Mouse (Mus musculus) lung, embryonic 16.5 days (tissue): ENCODE data around the gene Wdr61. TPM values are rescaled to one million over a fixed set of nuclear protein-coding genes. Genes with fewer than 3 reads are reported as not detected.
"Not testable (repeated sequence)": the region's sequence is repeated elsewhere in the genome, so short reads cannot be mapped to it uniquely, and the experiment has no call there.

Experiments used
- ATAC-seq: fragments of 200-750 bp; cut with Nextera tagmentation; 2 replicates; pipeline ENCODE4 v1.8.0; 2017; ENCODE audit warnings: low read depth, mild to moderate bottlenecking, moderate library complexity
- H3K27ac ChIP-seq: fragments of 300-500 bp; sonication (generic); 2 replicates; pipeline ENCODE4 v1.5.1; 2014; ENCODE audit warnings: mild to moderate bottlenecking, control low read depth, low read length
- H3K27me3 ChIP-seq: fragments of 300-500 bp; sonication (generic); 2 replicates; pipeline ENCODE4 v1.6.1; 2014; ENCODE audit warnings: low read depth, low read length, mixed read lengths; ENCODE audit not compliant: control insufficient read depth, insufficient read depth
- H3K36me3 ChIP-seq: fragments of 300-500 bp; sonication (generic); 2 replicates; pipeline ENCODE4 v1.6.1; 2014; ENCODE audit warnings: low read length; ENCODE audit not compliant: control insufficient read depth, insufficient read depth
- H3K4me1 ChIP-seq: fragments of 300-500 bp; sonication (generic); replicated peaks from 2 replicates; pipeline ENCODE4 v1.6.1; 2014; ENCODE audit warnings: low read length, mixed read lengths; ENCODE audit not compliant: control insufficient read depth, insufficient read depth
- H3K4me2 ChIP-seq: fragments of 300-500 bp; sonication (generic); 2 replicates; pipeline ENCODE4 v1.6.1; 2014; ENCODE audit warnings: low read depth, low read length, control low read depth
- H3K4me3 ChIP-seq: fragments of 300-500 bp; sonication (generic); 2 replicates; pipeline ENCODE4 v1.5.1; 2014; ENCODE audit warnings: mild to moderate bottlenecking, low read length, control low read depth
- H3K9ac ChIP-seq: fragments of 300-500 bp; sonication (generic); 2 replicates; pipeline ENCODE4 v1.6.1; 2014; ENCODE audit warnings: low read length, control low read depth
- H3K9me3 ChIP-seq: fragments of 300-500 bp; sonication (generic); 2 replicates; pipeline ENCODE4 v1.6.1; 2016; ENCODE audit warnings: low read length; ENCODE audit not compliant: control insufficient read depth
- WGBS: fragments of 180-500 bp; shearing (Covaris S2); extraction: QIAGEN DNeasy Blood & Tissue Kit; methylation state at CpG from one replicate; pipeline ENCODE4 v1.1.7; 2014; 5-methylcytosine and 5-hydroxymethylcytosine counted together
- polyA plus RNA-seq: library from polyadenylated mRNA; unstranded; fragments of >200 nt; fragmentation: Nextera tagmentation; extraction: Ambion mirVana; gene quantifications from 2 replicates; pipeline ENCODE4 v1.2.1, GENCODE M21; 2015

Wdr61 gene
- polyA plus RNA-seq, 1 experiment from 2014 or later: 146 TPM

DNA sequence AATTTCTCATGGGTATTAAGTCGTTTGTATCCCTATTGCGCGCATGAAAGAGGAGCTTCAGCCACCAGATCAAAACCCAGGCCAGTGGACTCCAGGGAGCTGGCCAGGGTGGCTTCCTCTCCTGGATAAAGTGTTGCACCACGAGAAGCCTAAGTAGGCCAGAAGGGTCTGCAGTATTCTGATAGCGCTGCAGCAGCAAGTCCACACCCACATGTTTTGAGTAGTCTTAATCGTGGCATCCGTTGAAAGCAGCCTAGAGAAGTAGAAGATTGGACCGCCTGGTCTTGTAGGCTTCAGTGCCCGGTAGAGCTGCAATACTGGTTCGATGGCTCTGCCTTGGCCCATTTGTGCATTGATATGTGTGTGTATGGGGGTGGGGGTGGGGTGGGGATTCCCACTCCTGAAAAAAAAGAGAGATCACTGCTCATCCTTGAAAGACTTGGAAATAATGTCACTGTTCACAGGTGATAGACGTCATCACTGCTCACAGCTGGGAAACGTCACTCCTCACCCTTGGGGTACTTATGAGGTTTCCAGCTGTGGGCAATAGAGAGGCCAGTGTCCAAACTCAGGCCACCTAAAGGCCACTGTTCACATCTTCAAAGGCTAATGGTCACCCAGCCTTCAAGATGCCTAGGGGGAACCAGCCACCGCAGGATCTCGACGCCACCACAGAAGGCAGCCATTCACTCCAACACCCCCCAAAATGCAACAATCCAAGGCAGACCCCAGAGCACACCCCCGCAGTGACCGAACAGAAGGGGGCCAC is 35.8 kb downstream of the Wdr61 start, which contains the start of gene Dnaja4:
TSS of gene Dnaja4 (plus strand) at position 556 of the 769 bp plus-strand sequence.
- peaks cover 4% of the 10 kb centered on the region; the same call in 1 of the 2 replicates for H3K27me3 ChIP-seq
- WGBS: 57% methylated on average over 17 of the region's 17 CpGs
- peak; percentile 23 for ATAC-seq

DNA sequence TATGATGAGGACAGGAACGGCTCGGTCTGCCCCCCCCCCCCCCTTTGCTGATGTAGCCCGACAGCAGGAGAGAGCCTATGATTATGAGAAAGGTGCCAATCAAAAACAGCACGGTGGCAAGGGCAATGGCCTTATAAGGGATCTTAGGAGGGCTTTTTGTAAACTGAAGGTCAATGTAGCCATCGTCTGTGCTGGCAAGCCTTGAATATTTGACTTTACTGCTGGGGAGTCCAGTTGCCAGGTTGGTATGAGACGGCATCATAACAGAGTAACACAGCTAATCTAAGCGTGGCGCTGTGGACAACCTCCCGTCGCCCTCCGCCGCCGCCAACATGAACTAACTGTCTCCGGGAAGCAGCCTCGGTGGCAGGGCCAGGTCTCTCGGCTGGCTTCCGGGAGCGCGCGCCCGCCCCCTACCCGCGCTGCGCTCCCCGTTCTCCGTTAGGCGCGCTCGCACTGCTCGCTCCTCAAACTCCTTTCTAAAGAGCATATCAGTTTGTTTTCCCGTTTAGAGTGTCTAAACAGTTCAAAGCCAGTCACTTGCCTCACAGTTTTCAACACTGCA is 43.0 kb downstream of the Wdr61 start:
- not testable (repeated sequence) for H3K9ac ChIP-seq, H3K27me3 ChIP-seq, H3K9me3 ChIP-seq, H3K27ac ChIP-seq, H3K36me3 ChIP-seq, H3K4me1 ChIP-seq
- peak overlapping the region; percentile 51 for H3K4me2 ChIP-seq
- peak overlapping the region; percentile 31 for H3K4me3 ChIP-seq
- ATAC-seq: peak; percentile 68; the same call in 1 of the 2 replicates
- WGBS: 2% methylated on average over 29 of the region's 31 CpGs

More for the DNA sequence above, 35.8 kb downstream of the Wdr61 start, which contains the start of gene Dnaja4:
- Histone ChIP-seq H3K4me3 (peak within 1 kb of the TSS; percentile 78), H3K9me3 (no peaks in the 10 kb centered on the region), H3K27ac (no peak within 1 kb of the TSS), H3K4me1 (peaks cover 2% of the 10 kb centered on the region; the same call in 1 of the 2 replicates), H3K9ac (peak within 1 kb of the TSS; percentile 80), H3K4me2 (peak within 1 kb of the TSS; percentile 95), H3K36me3 (no peaks in the 10 kb centered on the region)

DNA sequence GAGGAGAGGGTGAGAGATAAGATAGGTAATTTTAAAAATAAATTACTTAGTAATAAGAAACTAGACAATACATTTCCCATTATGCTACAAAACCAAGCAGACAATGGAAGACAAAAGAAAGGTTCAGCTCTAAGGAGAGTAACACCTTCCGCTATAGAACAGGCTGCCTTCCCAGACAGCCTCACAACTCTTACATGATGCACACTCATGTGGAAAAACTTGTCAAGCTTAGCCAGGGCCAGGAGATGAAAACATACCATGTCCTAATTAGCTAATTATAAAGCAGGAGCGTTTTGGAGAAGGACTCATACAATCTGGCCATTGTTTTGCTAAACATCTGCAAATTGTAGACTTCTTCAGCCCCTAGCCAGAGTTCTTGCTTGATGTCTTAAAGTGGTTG is 43.6 kb downstream of the Wdr61 start:
- H3K27me3 ChIP-seq, H3K4me2 ChIP-seq, H3K9me3 ChIP-seq, ATAC-seq, H3K4me3 ChIP-seq, H3K9ac ChIP-seq, H3K27ac ChIP-seq, H3K36me3 ChIP-seq, H3K4me1 ChIP-seq: not testable (repeated sequence)
- 83% methylated on average over 2 of the region's 2 CpGs for WGBS

DNA sequence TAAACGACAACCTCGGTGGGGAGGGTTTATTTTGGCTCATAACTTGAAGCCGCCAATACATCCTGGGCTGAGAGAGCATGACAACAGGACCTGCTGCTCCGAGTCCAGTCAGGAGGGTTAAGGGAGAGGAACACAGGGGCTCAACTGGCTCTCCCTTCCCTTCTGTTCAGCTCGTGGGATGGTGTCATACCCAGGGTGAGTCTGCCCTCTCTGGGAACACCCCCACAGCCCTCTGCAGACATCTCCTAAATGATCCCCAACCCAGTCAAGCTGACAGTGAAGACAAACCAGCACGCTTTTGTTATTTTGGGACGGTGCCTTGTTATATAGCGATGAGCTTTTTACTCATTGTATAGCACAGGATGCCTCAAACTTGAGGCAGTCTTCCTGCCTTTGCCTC is 44.9 kb downstream of the Wdr61 start:
- H3K27me3 ChIP-seq: peaks cover 8% of the 10 kb centered on the region; the same call in 1 of the 2 replicates
- H3K4me3 ChIP-seq: no peak overlapping the region
- H3K4me1 ChIP-seq: no peaks in the 10 kb centered on the region
- WGBS: 65% methylated on average over 8 of the region's 8 CpGs
- H3K9ac ChIP-seq: no peak overlapping the region
- H3K9me3 ChIP-seq: no peaks in the 10 kb centered on the region
- no peak for ATAC-seq
- no peak overlapping the region for H3K27ac ChIP-seq
- no peak overlapping the region for H3K4me2 ChIP-seq
- H3K36me3 ChIP-seq: no peaks in the 10 kb centered on the region

DNA sequence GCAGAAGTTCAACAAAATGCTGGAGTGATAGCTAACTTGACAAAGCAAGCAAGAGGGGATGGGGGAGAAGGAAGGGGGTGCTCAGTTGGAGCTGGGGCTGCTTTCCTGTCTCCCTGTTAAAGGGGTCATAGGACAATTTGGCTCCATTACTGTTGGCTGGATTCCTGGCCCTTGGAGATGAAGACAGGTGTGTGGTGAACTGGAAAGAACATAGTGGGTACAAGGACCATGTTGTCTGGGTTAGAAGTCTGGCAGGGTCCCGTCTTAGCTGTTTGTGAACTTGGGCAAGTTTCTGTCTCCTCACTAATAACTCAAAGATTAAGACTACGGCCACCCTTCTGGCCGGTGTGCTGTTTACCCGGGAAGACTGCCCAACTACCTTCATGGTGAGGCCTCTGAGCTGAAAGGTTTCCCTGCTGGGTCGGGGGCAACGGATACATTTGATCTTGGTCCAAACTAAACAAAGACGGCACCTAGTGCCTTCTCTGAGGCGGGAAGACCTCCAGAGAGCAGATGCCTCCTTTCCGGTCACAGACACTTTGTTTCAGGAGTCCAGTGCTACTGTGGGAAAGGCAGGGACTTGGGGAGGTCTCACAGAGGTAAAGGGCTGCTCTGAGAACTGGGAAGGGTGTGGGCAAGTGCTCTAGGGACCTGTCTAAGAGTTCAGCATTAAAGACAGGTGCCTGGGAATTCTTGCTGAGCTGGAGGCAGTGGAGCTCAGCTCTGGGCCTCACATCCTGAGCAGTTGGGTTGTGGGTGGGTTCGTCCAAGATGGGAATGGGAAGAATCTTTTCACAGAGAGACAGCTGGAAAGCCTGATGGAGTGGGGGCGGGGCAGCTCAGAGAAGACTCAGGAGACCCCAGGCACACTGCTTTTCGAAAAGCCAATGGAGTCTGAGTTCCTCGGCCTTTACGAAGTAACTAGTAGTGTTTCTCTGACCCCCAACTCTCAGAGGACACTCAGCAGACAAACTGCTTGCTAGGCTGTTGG is 46.8 kb downstream of the Wdr61 start:
- no peaks in the 10 kb centered on the region for H3K9me3 ChIP-seq
- no peak overlapping the region for H3K4me2 ChIP-seq
- WGBS: 46% methylated on average over 14 of the region's 14 CpGs
- ATAC-seq: no peak
- H3K27me3 ChIP-seq: peaks cover 4% of the 10 kb centered on the region; the same call in 1 of the 2 replicates
- H3K9ac ChIP-seq: no peak overlapping the region
- H3K4me3 ChIP-seq: no peak overlapping the region
- no peaks in the 10 kb centered on the region for H3K36me3 ChIP-seq
- H3K27ac ChIP-seq: no peak overlapping the region
- H3K4me1 ChIP-seq: no peaks in the 10 kb centered on the region

DNA sequence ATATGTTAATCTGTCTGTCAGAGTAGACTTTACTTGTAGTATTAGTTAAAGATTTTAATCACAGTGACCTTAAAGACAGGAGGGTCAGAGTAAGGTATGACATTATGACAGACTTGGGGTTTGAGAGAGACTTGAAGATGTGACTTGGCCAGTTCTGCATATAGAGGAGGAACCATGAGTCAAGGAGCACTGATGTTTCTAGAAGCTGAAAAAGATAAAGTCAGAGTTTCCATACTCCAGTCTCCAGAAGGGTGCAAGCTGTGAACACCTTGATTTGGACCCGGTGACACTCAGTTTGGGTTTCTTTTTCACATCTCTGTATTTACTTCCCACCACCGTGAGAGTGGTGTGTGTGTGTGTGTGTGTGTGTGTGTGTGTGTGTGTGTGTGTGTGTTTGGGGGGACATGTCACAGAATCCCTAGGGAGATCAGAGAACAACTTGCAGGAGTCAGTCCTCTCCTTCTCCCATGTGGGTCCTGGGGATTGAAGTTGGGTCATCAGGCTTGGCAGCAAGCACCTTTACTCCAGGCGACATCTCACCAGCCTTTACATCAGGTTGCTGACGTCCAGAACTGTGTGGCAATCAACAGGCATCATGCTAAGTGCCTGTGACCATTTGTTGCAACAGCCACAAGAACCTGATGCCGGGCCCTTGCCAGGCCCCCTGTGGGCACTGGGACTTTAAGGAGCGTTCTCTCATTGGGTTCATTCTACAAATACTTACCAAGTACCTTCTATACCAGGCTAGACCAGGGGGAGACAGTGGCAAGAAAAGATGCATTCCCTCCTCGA is 50.3 kb downstream of the Wdr61 start:
- no peaks in the 10 kb centered on the region for H3K36me3 ChIP-seq
- H3K9ac ChIP-seq: no peak overlapping the region
- H3K27me3 ChIP-seq: no peaks in the 10 kb centered on the region; the same call in 1 of the 2 replicates
- no peak overlapping the region for H3K27ac ChIP-seq
- no peaks in the 10 kb centered on the region for H3K4me1 ChIP-seq
- 58% methylated on average over 7 of the region's 7 CpGs for WGBS
- H3K4me3 ChIP-seq: no peak overlapping the region
- no peaks in the 10 kb centered on the region for H3K9me3 ChIP-seq
- no peak overlapping the region for H3K4me2 ChIP-seq
- no peak for ATAC-seq

DNA sequence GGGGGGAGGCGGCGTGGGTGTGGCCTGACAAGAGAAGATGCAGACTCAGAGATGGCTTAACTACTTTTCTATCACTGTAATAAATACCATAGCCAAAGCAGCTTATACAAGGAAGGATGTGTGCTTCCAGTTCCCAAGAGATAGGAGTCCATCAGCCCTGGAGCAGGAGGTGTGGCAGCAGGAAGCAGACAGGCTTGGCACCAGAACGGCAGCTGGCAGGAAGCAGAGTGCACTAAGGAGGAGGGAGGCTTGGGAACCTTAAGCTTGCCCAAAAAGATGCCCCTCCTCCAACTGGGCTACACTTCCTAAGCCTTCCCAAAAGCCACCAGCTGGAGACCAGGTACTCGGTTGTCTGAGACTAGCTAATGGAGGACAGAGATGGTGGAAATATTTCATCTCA is 51.5 kb downstream of the Wdr61 start:
- no peaks in the 10 kb centered on the region for H3K9me3 ChIP-seq
- H3K9ac ChIP-seq: no peak overlapping the region
- H3K27ac ChIP-seq: no peak overlapping the region
- 66% methylated on average over 4 of the region's 4 CpGs for WGBS
- no peak overlapping the region for H3K4me3 ChIP-seq
- no peak overlapping the region for H3K4me2 ChIP-seq
- no peak for ATAC-seq
- no peaks in the 10 kb centered on the region for H3K4me1 ChIP-seq
- no peaks in the 10 kb centered on the region for H3K27me3 ChIP-seq
- no peaks in the 10 kb centered on the region for H3K36me3 ChIP-seq

DNA sequence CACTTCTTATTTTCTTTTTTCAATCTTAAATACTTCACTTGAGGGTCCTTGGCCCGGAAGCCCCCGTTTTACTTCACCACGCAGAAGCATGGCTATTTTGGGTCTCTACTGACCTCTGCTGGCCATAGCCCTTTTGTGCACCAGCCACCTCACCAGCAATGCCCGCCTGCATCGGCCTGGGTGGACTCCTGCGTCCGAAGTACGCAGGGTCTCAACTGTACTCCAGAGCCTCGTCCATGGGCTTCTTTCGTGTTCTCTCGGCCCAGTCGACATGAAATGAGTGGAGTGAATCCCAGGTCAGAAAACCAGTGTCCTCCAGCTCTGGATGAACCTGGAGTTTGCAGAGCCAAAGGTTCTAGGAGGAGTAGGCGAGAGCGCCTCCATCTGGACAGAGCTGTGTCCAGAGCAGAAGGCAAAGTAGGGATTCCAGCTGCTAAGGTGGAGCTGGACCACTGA is 57.8 kb downstream of the Wdr61 start:
- H3K27me3 ChIP-seq: no peaks in the 10 kb centered on the region; the same call in 1 of the 2 replicates
- peak overlapping the region; percentile 40 for H3K9ac ChIP-seq
- ATAC-seq: peak; percentile 71
- WGBS: 1% methylated on average over 14 of the region's 14 CpGs
- no peak overlapping the region for H3K27ac ChIP-seq
- H3K4me1 ChIP-seq: no peaks in the 10 kb centered on the region
- no peaks in the 10 kb centered on the region for H3K9me3 ChIP-seq
- H3K36me3 ChIP-seq: no peaks in the 10 kb centered on the region
- H3K4me3 ChIP-seq: peak overlapping the region; percentile 43
- peak overlapping the region; percentile 57 for H3K4me2 ChIP-seq
